10 mouse cellular contexts compared by ENCODE assay signal in the genomic region with DNA sequence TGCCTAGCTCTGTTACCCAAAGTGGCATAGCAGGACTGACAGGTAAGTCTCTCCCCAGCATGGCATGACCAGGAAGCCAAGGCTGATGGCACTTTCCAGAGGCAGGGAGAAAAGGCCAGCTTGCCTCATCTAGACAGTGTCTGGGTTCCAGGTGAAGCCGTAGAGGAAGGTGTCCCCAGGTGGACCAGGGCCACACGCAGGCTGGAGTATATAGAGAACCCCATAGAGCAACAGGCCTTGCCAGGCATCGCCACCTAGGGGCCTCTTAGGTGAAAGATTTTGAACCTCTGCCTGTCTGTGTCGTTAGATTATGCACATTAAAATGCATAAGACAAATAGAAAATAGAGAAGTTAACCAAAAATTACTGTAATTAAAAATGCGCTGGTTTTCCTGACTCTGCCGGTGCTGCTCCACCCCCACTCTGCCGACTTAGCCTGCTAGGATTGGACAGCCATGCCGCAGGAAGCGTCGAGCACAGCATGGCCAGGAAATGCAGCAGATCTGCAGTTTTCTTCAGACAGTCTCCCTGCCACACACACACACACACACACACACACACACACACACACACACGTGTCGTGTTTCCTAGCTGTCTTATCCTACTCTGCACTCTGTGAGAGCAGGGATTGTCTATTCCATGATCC. TPM values are rescaled to one million over a fixed set of nuclear protein-coding genes. Genes with fewer than 3 reads are reported as not detected.
DNase-seq lines count a peak whose midpoint lies in the region; ATAC-seq and TF ChIP-seq lines count a peak whose summit lies in the region.
"Had no signal": no experiment of that assay in that cellular context is flagged by ENCODE, and none has a peak within 500 bp of the region (broad histone marks: within the 10 kb centered on the region; RNA-seq: fewer than 3 reads in every experiment).

No protein-coding gene starts in this region.

- no peak for TF ChIP-seq EP300 in heart, adult 2 months (IDR thresholded peaks at IDR 0.05; ENCODE audit: insufficient read depth, low read depth, low read length)

- H3K36me3 ChIP-seq in heart, adult 2 months (ENCODE audit: control insufficient read depth, insufficient read depth, low read length): no peaks in the 10 kb centered on the region
- no peaks in the 10 kb centered on the region for H3K36me3 ChIP-seq in neural tube, embryonic 11.5 days (ENCODE audit: control insufficient read depth, insufficient read depth, low read length)
- H3K36me3 ChIP-seq in neural tube, embryonic 15.5 days: no peaks in the 10 kb centered on the region
- no peaks in the 10 kb centered on the region for H3K36me3 ChIP-seq in embryonic facial prominence, embryonic 14.5 days (ENCODE audit: control insufficient read depth, insufficient read depth, low read length)
- 0 out of 2 replicates have a peak, but pooled peaks cover 4% of the 10 kb centered on the region for H3K36me3 ChIP-seq in midbrain, postnatal 0 days (ENCODE audit: insufficient read depth, low read length)
- no peaks in the 10 kb centered on the region for H3K36me3 ChIP-seq in hindbrain, embryonic 11.5 days (ENCODE audit: control insufficient read depth, insufficient read depth, low read length)
- H3K36me3 ChIP-seq: midbrain, embryonic 12.5 days had no signal

- H3K9ac ChIP-seq in heart, adult 2 months (ENCODE audit: low read depth, low read length): no peak overlapping the region
- no peak overlapping the region for H3K9ac ChIP-seq in neural tube, embryonic 11.5 days (ENCODE audit: low read length)
- no peak overlapping the region for H3K9ac ChIP-seq in neural tube, embryonic 15.5 days (replicated peaks)
- H3K9ac ChIP-seq in embryonic facial prominence, embryonic 14.5 days (ENCODE audit: low read depth, low read length): no peak overlapping the region
- H3K9ac ChIP-seq in midbrain, postnatal 0 days (replicated peaks; ENCODE audit: low read length, poor library complexity, severe bottlenecking): no peak overlapping the region
- H3K9ac ChIP-seq in hindbrain, embryonic 11.5 days (ENCODE audit: low read depth, low read length): no peak overlapping the region
- H3K9ac ChIP-seq: midbrain, embryonic 12.5 days had no signal

- H3K27me3 ChIP-seq in heart, adult 2 months (ENCODE audit: control insufficient read depth, insufficient read depth, low read length): no peaks in the 10 kb centered on the region
- H3K27me3 ChIP-seq in neural tube, embryonic 11.5 days (ENCODE audit: control insufficient read depth, insufficient read depth, low read length): no peaks in the 10 kb centered on the region
- no peaks in the 10 kb centered on the region for H3K27me3 ChIP-seq in neural tube, embryonic 15.5 days (replicated peaks)
- no peaks in the 10 kb centered on the region for H3K27me3 ChIP-seq in embryonic facial prominence, embryonic 14.5 days (replicated peaks; ENCODE audit: control insufficient read depth, insufficient read depth, low read length)
- H3K27me3 ChIP-seq in midbrain, postnatal 0 days (ENCODE audit: insufficient read depth, low read length): no peaks in the 10 kb centered on the region
- H3K27me3 ChIP-seq in hindbrain, embryonic 11.5 days (ENCODE audit: control insufficient read depth, insufficient read depth, low read length): no peaks in the 10 kb centered on the region

- intact Hi-C loops in heart, adult 2 months (cut with DNase I): loop anchor here (10.0 kb wide), 2 partner anchors 179 to 249 kb away; no protein-coding TSS in a partner anchor

- peaks cover 16% of the 10 kb centered on the region for H3K4me1 ChIP-seq in heart, adult 2 months (ENCODE audit: control insufficient read depth, insufficient read depth, low read length)
- H3K4me1 ChIP-seq in neural tube, embryonic 11.5 days (ENCODE audit: control insufficient read depth, insufficient read depth, low read length): no peaks in the 10 kb centered on the region
- peaks cover 60% of the 10 kb centered on the region for H3K4me1 ChIP-seq in neural tube, embryonic 15.5 days
- H3K4me1 ChIP-seq in embryonic facial prominence, embryonic 14.5 days (ENCODE audit: control insufficient read depth, insufficient read depth, low read length): peaks cover 13% of the 10 kb centered on the region
- peaks cover 31% of the 10 kb centered on the region for H3K4me1 ChIP-seq in midbrain, postnatal 0 days (ENCODE audit: insufficient read depth, low read length)
- no peaks in the 10 kb centered on the region for H3K4me1 ChIP-seq in hindbrain, embryonic 11.5 days (replicated peaks; ENCODE audit: control insufficient read depth, insufficient read depth, low read length)

- H3K9me3 ChIP-seq in neural tube, embryonic 11.5 days (ENCODE audit: control insufficient read depth, low read length): no peaks in the 10 kb centered on the region
- H3K9me3 ChIP-seq in neural tube, embryonic 15.5 days (replicated peaks): no peaks in the 10 kb centered on the region
- no peaks in the 10 kb centered on the region for H3K9me3 ChIP-seq in embryonic facial prominence, embryonic 14.5 days (ENCODE audit: control insufficient read depth, low read length)
- H3K9me3 ChIP-seq in midbrain, postnatal 0 days (ENCODE audit: low read length): no peaks in the 10 kb centered on the region
- H3K9me3 ChIP-seq in hindbrain, embryonic 11.5 days (ENCODE audit: control insufficient read depth, low read length): no peaks in the 10 kb centered on the region
- H3K9me3 ChIP-seq: midbrain, embryonic 12.5 days had no signal

- ATAC-seq in neural tube, embryonic 11.5 days (ENCODE audit: insufficient read depth, low FRiP score, low TSS enrichment): no peak
- no peak for ATAC-seq in neural tube, embryonic 15.5 days (ENCODE audit: low FRiP score)
- ATAC-seq in embryonic facial prominence, embryonic 14.5 days (ENCODE audit: low read depth): peak; percentile 53; the same call in 1 of the 2 replicates
- no peak for ATAC-seq in midbrain, postnatal 0 days (ENCODE audit: low FRiP score)
- ATAC-seq in hindbrain, embryonic 11.5 days (ENCODE audit: low FRiP score): no peak
- ATAC-seq: Patski had no signal

- 34% methylated on average over 12 of the region's 12 CpGs for WGBS in heart, adult 2 months
- 64% methylated on average over 12 of the region's 12 CpGs for WGBS in neural tube, embryonic 11.5 days
- WGBS in neural tube, embryonic 15.5 days: 50% methylated on average over 12 of the region's 12 CpGs
- 32% methylated on average over 12 of the region's 12 CpGs for WGBS in embryonic facial prominence, embryonic 14.5 days
- 36% methylated on average over 12 of the region's 12 CpGs for WGBS in midbrain, postnatal 0 days
- WGBS in hindbrain, embryonic 11.5 days: 53% methylated on average over 12 of the region's 12 CpGs

- H3K4me2 ChIP-seq in neural tube, embryonic 11.5 days (ENCODE audit: low read depth): no peak overlapping the region
- no peak overlapping the region for H3K4me2 ChIP-seq in neural tube, embryonic 15.5 days
- no peak overlapping the region for H3K4me2 ChIP-seq in embryonic facial prominence, embryonic 14.5 days (ENCODE audit: low read depth, low read length)
- H3K4me2 ChIP-seq in midbrain, postnatal 0 days (ENCODE audit: low read depth, low read length, poor library complexity, severe bottlenecking): no peak overlapping the region
- H3K4me2 ChIP-seq in hindbrain, embryonic 11.5 days (replicated peaks; ENCODE audit: low read depth, low read length): no peak overlapping the region
- H3K4me2 ChIP-seq: midbrain, embryonic 12.5 days had no signal

- no peaks in the 10 kb centered on the region for H3K79me2 ChIP-seq in heart, adult 2 months (replicated peaks; ENCODE audit: control insufficient read depth, insufficient read depth, low read length)

- H3K4me3 ChIP-seq in heart, adult 2 months: no peak overlapping the region
- no peak overlapping the region for H3K4me3 ChIP-seq in neural tube, embryonic 11.5 days (ENCODE audit: low read depth, low read length)
- H3K4me3 ChIP-seq in neural tube, embryonic 15.5 days (replicated peaks): no peak overlapping the region
- no peak overlapping the region for H3K4me3 ChIP-seq in embryonic facial prominence, embryonic 14.5 days (ENCODE audit: low read depth, low read length)
- H3K4me3 ChIP-seq in midbrain, postnatal 0 days (ENCODE audit: low read depth, low read length): no peak overlapping the region
- H3K4me3 ChIP-seq in hindbrain, embryonic 11.5 days (ENCODE audit: low read depth, low read length): no peak overlapping the region
- H3K4me3 ChIP-seq: midbrain, embryonic 12.5 days had no signal

- no peak for TF ChIP-seq POLR2A in heart, adult 2 months (IDR thresholded peaks at IDR 0.05; ENCODE audit: insufficient read depth, low read depth, low read length)

- H3K27ac ChIP-seq in heart, adult 2 months: no peak overlapping the region
- H3K27ac ChIP-seq in neural tube, embryonic 11.5 days (ENCODE audit: low read depth, low read length): no peak overlapping the region
- no peak overlapping the region for H3K27ac ChIP-seq in neural tube, embryonic 15.5 days (replicated peaks)
- no peak overlapping the region for H3K27ac ChIP-seq in embryonic facial prominence, embryonic 14.5 days (replicated peaks; ENCODE audit: low read depth, low read length)
- no peak overlapping the region for H3K27ac ChIP-seq in midbrain, postnatal 0 days (ENCODE audit: low read depth, low read length)
- no peak overlapping the region for H3K27ac ChIP-seq in hindbrain, embryonic 11.5 days (ENCODE audit: low read depth, low read length)
- H3K27ac ChIP-seq: midbrain, embryonic 12.5 days had no signal

- no peak for DNase-seq in heart, adult 2 months
- DNase-seq in heart, adult 8-10 months (ENCODE audit: low spot score): no peak
- peak; percentile 26 for DNase-seq in neural tube, embryonic 11.5 days (ENCODE audit: low spot score)
- peak; percentile 35 for DNase-seq in embryonic facial prominence, embryonic 14.5 days (ENCODE audit: low spot score)
- DNase-seq in midbrain, postnatal 0 days (ENCODE audit: low spot score): peak; percentile 30
- no peak for DNase-seq in left cerebral cortex, adult 8-10 months (ENCODE audit: low spot score in 2 of 2)
- no peak for DNase-seq in hindbrain, embryonic 11.5 days (ENCODE audit: low spot score)

- peak; percentile 55 for TF ChIP-seq CTCF in heart, adult 2 months (IDR thresholded peaks at IDR 0.05)
- peak; percentile 61 for TF ChIP-seq CTCF in midbrain, postnatal 0 days (IDR thresholded peaks at IDR 0.05)

RNA-seq across cellular contexts. Expression of gene Gnao1, which starts 34.2 kb away (rescaled TPM):
- 10 to 100 TPM; 22.4 to 23.7 TPM for total RNA-seq in heart, adult 2 months (2021)
- polyA plus RNA-seq in heart, adult 2 months (2012; rRNA removed): 26.7 and 28.3 TPM in 2 replicates
- total RNA-seq in heart, adult 8-10 months (2022): 10 to 100 TPM; 18.5 to 26.9 (median 21.6) TPM
- 33.8 and 39.0 TPM in 2 replicates for polyA plus RNA-seq in neural tube, embryonic 11.5 days (2014; fragmentation: Nextera tagmentation; extraction: Ambion mirVana)
- 203 and 251 TPM in 2 replicates for polyA plus RNA-seq in neural tube, embryonic 15.5 days (2015; fragmentation: Nextera tagmentation; extraction: Ambion mirVana)
- polyA plus RNA-seq in embryonic facial prominence, embryonic 14.5 days (2014; fragmentation: Nextera tagmentation; extraction: Ambion mirVana): 13.8 and 14.6 TPM in 2 replicates
- total RNA-seq in midbrain, postnatal 0 days (2014; rRNA removed): 363 and 375 TPM in 2 replicates
- polyA plus RNA-seq in midbrain, postnatal 0 days (2015; fragmentation: Nextera tagmentation; extraction: Ambion mirVana): 301 and 312 TPM in 2 replicates
- total RNA-seq in left cerebral cortex, adult 8-10 months (2022): 100 to 1,000 TPM; 673 to 703 (median 694) TPM
- 38.9 and 39.6 TPM in 2 replicates for polyA plus RNA-seq in hindbrain, embryonic 11.5 days (2014; fragmentation: Nextera tagmentation; extraction: Ambion mirVana)

Comparison
In these comparisons a context has a peak if more than half of its experiments do, and no peak if none do; other contexts are left out.
1. DNase-seq: peak in neural tube, embryonic 11.5 days (single experiment), embryonic facial prominence, embryonic 14.5 days (single experiment) and midbrain, postnatal 0 days (single experiment); none in heart, adult 2 months (0 of 2), heart, adult 8-10 months (single experiment), left cerebral cortex, adult 8-10 months (0 of 2) and hindbrain, embryonic 11.5 days (single experiment).